Mouse (Mus musculus): ENCODE results near the gene Edaradd.
"Not testable (repeated sequence)": the region's sequence is repeated elsewhere in the genome, so short reads cannot be mapped to it uniquely, and the experiment has no call there.

Edaradd gene

DNA sequence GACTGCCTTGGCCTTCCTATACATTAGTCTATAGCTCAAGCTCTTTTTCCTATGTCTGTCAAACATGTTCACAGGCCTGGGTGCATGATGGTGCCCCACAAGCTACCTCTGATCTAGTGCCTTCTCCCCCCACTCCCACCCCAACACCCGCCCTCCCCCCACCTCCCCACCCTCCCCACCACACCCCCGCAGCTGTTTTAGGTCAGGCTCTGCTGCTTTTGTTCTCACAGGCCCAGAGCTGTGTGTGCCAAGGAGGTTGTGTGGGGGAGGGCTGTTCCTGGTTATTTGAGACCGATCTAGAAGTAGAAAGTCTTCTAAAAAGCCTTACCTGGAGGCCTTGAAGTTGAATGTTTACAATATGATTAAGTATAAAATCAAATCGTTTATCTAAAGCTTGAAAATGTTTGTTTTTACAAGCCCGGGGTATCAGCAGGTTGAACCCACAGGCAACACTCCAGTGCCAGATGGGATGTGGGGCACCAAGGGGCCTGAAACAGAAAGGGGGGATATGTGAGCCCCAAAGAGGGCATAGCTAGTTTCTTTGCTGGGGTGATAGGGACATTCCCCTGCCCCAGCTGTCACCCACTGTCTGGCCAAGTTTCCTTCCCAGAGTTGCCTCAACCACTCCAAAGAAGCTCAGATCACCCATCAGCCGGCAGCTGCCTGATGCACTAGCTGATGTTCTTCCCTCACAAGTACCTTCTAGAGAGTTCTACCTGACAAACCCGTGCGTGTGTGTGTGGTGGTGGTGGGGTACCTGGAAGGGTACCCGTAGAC lies 8.9 kb downstream of the Edaradd start:
- DNase-seq: no peak

DNA sequence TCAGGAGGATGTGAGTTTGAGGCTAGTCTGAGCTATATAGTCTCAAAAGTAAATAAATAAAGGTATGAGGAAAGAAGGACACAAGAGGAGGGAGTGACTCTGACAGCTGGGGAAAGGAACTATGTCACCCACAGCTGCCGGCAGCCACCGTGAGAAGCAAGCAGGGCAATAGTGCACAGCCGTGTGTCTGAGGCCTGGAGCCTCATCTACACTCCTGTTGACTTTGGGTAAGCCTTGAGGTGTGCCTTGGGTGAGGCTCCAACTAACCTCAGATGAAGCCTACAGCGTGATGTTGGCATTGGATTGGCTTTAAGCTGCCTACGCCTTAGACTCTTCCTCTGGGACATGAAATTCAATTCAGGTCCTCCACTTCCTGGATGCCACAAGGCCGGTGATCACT lies 10.2 kb downstream of the Edaradd start:
- DNase-seq: no peak

DNA sequence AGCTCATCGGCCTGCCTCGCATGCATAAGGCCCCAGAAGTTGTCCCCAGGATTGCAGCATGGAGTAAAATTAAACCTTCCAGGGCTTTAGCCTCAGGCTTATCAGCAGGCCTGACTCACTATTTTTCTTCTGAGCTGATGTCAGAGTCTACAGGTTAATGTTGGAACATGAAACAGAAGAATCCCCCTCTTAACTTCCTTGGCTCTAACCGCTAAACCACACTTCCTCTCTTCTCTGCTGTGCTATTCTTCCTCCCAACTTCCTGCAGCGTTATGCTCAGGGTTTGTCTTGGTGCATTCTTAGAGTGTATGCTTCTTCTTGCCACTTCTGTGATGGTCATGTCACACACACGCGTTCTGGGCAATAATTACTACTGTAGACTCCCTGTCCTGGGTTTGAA lies 12.8 kb downstream of the Edaradd start:
- no peak for DNase-seq

DNA sequence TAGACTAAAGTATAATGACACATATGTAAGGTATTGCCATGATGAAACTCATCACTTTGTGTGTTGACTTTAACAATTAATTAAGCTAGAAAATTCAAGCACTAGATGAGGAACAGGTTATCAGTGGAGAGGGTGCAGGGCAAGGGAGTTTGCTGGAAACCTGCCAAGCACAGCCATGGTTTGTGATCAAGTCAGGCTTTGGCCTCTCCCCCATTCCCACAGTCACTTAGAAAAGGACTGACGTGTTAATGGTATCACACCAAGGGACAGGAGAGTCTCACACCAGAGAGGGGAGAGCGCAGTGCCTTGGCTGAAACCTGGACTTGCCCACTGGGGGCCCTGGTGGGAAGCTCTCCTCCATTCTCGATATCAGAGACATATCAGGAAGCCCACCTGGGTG lies 14.9 kb downstream of the Edaradd start:
- DNase-seq: no peak

DNA sequence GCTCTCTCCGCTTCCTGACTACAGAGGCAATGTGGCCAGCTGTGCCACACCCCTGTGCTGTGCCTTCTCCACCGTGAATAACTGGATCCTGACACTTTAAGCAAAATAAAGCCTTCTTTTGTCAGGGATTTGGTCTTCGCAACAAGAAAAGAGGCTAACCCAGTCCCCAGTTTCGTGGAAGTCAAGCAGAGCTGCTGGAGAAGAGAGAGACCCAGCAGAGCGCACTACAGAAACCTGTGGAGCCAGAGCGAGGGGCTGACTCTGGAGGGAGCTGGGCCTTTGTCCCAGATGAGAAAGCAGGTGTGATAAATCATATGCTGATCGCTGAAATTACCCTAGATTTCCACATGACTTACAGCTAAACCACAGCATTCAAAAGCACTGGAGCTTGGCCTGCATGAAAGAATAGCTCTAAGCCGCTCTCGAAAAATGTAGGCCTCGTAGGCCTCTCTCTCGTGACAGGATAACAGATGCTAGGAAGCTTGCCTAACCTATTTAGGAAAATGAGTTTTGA lies 16.9 kb downstream of the Edaradd start:
- no peak for DNase-seq

DNA sequence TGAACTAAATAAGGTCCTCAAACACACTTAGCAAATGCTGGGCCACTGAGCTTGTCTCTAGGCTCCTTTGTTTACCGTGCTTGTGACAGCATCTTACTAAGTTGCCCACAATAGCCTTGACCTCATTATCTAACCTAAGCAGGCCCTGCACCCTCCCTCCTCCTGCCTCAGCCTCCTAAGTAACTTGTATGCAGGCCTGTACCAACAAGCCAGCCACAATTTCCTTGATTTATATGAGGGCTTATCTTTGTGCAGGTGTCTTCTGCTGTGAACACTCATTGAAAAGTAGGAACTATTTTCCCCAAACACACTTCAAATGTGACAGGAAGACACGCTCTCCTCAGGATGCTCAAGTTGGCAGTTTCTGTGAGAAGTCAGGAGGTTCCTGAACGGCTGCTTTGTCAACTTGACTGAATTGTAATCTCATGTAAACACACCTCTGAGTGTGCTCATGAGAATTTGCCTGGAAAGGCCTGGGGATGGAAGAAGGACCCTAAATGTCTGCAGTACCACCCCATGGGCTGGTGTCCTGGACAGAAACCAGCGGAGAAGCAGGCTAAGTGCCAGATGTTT lies 17.5 kb downstream of the Edaradd start:
- DNase-seq: no peak

DNA sequence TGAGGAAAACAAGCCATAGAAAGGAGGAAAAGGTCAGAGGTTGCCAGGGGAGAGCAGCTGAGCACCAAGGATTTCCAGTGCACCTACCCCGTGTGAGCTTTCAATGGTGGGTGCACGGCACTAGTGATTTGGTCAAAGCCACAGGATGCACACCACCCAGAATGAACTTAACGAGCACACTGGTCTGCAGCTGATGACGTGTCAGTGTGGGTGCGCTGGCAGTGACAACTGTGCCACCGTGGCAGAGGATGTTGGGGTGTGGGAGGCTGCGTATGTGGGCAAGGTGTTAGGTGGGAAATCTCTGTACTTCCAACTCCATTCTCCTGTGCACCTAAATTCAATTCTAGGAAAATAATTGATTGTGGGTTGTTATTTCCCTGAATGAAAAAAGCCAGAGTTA lies 21.1 kb downstream of the Edaradd start:
- no peak for DNase-seq

DNA sequence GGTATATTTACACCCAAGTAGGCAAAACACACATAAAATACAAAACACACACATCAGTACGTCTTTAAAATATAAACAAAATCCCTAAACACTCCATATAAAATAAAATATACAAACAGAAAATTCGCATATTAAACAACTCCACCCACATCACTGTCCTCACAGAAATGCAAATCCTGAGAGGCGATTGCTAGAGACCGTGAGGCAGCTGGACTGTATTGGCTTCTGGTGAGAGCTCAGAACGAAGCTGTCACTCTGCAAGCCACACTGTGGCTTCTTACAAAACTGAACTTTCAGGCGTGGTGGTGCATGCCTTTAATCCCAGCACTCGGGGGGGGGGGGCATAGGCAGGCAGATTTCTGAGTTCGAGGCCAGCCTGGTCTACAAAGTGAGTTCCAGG lies 22.4 kb downstream of the Edaradd start:
- no peak for DNase-seq

DNA sequence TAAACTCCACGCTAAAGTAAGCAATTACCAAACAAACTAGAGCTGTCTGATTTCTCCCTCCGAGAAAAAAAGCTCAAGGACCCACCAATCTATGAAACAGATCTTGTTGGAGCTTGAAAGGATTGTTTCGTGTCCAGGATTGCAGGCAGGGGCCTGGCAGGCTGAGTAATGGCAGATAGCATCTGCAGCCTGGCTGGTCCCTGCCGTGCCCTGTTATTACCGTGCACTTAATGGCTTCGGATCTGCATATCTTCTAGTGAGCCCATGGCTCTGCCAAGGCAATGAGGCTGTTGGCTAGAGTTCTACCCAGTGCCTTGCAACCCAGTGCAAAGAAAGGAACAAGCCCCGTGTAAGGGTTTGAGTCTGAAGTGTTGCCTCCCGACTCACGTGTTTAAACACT lies 25.5 kb downstream of the Edaradd start:
- no peak for DNase-seq

DNA sequence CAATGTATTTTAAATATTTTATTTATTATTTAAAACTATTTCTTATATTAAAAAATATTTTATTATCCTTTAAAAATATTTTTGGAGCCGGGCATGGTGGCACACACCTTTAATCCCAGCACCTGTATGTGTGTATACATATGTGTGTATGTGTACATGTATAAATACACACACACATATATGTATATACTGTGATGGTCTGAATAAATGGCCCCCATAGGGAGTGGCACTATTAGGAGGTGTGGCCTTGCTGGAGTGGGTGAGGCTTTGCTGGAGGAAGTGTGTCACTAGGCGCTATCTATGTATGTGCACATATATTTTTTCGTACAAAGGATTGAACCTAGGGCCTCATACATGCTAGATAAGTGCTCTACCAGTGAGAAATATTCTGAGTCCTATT lies 27.7 kb downstream of the Edaradd start:
- no peak for DNase-seq

DNA sequence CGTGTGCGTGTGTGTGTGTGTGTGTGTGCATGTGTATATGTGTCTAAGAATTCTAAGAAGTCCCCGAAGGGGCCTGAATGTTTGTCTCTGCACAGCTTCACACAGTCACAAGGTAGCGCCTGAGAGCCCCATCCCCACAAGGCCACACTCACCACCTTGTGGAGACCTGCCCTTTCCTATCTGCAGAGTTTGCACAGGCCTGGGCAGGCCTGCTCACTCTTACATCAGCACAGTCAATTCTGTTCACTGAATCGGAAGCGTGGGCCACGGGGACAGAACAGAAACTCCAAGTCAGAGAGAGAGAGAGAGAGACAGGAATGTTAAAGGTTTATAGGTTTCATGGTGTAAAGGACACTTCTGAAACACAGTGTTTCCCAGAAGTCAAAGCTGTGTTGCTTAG lies 34.6 kb downstream of the Edaradd start:
- no peak for DNase-seq

DNA sequence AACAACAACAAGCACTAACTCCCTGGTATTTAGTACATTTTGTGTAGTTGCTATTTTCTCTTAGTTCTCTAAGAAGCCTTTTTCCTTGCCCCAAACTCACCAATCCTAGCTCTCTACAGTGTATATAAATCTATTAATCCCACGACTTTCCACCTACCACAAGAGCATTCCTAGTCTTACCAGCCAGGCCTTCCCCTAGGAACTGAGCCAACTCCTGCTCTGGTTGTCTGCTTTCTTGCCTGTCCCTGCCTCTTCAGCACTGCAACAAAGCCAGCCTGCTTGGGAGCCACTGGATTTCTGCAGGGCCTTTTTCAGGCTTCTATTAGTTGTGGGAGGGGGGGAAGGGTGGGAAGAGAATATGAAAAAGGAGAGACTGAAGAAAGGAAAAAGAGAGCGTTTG lies 35.0 kb downstream of the Edaradd start:
- no peak for DNase-seq

DNA sequence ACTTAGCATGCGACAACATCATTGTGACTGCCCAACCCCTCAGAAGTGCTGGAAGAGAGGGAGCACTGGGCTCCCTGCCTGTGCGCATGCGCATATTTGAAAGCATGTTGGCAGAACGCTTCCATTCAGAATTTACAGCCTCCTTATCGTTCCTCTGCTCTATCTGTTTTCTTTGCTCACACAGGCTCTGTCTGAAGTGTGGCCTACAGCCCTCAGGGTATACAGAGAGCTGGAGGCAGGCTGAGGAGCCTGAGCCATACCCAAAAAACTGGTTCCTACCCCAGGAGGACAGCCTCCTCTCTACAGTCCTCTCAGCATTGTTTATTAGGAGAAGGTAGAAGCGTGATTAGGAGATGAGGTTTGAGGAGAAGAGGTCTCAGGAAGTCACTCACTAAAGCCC lies 40.4 kb downstream of the Edaradd start:
- no peak for DNase-seq

DNA sequence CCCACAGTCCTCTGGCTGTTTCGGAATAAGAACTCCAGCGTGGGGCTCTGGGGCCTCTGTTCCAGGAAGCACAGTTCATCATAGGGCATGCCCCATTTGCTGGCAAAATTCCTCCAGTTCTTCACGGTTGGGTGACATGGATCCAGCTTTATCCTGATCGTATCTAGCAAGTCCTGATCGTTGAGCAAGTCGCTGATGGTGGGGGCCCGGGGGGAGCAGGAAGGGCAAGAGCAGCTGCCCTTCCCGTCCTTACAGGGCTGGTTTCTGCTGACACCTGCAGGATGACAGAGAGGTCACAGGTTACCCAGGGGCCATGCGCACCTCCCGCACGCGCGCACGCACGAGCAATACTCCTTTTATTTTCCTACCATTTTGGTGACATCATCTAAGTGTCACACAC lies 41.9 kb downstream of the Edaradd start:
- no peak for DNase-seq

DNA sequence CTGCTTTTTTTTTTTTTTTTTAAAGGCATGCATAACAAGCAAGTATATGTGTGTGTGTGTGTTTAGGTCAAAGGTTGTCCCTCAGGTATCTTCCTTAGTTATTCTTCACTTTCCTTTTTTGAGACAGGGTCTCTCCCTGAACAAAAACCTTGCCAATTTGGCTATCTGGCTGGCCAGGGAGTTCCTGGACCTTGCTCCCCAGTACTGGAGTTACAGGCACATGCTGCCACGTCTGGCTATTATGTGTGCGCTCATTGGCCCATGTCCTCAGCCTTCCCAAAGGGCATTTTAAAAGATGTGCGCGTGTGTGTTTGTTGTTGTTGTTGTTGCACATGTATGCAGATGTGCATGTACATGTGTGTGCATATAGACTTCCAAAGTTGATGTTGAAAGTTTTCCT lies 43.4 kb downstream of the Edaradd start:
- no peak for DNase-seq

DNA sequence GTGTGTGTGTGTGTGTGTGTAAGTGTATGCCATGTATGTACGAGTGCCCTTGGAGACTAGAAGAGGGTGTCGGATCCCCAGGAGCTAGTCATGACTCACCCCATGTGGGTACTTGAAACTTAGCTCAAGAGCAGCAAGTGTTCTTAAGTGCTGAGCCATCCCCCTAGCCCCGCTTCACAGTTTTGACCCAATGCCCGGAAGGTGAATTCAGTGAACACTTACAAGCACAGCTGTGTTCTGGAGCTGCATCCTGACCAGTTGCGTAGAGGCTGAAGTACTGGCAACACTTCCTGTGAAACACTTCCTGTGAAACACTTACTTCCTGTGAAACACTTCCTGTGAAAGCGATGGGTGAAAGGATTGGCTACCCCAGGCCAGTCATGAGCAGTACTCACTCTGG lies 45.0 kb downstream of the Edaradd start:
- DNase-seq: no peak

DNA sequence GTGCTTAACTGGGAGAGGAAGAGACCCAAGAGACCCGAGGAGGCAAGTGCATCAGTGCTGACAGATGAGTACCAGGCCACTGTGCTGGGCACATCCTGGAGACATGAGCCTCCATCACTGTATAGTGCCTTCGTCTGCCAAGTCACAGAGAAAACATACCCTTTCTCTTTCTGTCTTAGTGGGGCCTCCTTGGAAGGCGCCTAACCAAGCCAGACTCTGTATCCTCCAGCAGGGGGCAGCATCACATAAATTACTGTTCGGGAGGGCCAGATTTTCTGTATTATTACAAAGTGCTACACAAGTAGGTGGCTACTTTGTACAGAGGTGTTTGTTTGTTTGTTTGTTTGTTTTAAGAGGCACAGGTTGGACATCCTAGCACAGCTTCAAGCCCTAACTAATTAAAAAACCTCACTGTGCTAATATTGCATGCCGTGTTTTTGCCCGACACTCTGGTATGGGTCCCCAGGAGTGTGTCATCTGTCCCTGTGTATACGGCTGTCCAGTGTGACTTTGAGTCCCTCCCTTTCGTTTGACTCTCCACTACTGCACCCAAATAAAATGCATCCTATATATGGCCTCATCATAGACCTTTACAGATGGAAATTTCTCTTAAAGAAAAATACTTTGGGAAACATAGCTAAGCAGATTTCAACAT lies 46.4 kb downstream of the Edaradd start:
- DNase-seq: peak; percentile 66 to 76

DNA sequence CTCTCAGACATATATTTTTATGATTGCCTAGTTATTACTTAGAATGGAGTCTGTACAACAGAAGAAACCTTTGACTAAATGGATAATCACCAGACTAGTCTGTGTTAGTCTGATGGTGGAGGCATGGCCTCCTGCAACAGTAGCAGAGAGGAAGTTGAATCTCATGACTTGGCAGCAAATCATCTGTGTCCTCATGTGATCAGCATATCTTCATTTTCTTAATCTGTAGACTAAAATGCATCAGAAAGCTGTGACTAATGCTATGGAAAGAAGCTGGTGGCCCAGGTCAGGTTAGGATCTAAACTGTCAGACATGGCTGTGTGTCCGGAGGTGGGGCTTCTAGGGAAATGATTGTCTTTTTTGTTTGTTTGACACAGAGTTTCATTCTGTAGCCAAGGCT lies 51.8 kb downstream of the Edaradd start:
- DNase-seq: no peak

DNA sequence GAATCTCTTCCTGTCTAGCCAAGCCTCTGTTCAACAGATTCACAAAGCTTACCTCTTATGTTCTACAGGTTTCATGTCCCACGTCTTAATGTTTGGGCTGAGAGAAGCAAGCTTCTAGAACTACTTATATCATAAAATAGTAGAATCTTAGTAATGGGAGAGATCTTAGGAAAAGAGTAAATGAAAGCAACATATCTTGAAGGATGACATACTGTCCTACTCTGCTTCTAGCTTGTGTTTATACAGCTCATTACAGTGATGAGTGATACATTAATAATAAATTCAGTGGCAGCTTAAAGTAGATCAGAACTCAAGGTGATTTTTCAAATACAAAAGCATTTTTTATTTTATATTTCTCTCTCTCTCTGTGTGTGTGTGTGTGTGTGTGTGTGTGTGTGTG lies 55.4 kb downstream of the Edaradd start, which contains the start of gene Lgals8:
Gene Lgals8 (minus strand): TSS at position 101 of the 400 bp plus-strand sequence.
- no peak for DNase-seq

DNA sequence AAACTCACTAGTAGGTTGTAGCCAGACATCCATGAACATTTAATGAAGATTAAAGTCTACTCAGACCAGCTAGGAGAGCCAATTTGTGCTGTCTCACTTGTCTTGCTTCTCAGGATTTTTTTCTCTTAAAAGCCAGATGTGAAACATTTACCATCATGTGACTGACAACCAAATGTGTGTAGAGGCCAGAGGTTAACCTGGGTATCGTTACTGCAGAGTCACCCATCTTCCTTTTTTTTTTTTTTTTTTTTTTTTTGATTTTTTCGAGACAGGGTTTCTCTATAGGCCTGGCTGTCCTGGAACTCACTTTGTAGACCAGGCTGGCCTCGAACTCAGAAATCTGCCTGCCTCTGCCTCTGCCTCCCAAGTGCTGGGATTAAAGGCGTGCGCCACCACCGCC lies 56.1 kb downstream of the Edaradd start:
- not testable (repeated sequence) for DNase-seq

DNA sequence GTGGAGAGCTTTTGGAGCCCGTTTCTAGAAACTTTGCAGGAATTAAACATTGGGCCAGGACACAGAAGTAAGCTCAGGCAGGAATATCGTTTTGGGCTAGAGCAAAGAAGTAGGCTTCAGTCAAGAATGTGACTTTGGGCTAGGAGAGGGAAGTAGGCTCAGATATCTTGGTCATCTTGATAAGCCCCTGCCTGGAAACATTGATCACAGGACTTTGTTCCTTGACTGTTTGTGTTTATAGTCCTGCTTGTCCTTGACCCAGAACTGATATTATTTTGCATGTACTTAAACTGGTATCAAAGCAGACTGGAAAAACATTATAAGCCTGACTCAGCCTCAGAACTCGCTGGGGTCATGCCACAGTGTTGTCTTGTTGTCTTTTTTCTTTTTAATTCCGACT lies 57.6 kb downstream of the Edaradd start:
- DNase-seq: no peak

DNA sequence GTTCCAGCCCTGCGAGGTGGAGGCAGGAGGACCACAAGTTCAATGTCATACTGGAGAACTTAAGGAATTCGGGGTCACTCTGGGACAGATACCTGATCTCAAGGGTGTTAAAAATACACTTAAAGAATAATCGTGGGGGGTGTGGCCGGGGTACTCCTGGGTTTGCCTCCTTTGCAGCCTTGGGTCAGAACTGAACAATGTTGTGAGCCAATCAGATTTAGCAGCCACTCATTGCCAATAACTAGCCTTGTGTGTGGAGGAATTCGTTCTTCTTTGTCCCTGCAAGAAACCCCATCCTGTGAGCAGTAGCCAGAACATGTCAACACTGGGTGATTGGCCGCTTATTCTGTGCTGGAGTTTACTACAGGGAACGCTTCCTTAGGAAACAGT lies 58.5 kb downstream of the Edaradd start:
- DNase-seq: no peak

DNA sequence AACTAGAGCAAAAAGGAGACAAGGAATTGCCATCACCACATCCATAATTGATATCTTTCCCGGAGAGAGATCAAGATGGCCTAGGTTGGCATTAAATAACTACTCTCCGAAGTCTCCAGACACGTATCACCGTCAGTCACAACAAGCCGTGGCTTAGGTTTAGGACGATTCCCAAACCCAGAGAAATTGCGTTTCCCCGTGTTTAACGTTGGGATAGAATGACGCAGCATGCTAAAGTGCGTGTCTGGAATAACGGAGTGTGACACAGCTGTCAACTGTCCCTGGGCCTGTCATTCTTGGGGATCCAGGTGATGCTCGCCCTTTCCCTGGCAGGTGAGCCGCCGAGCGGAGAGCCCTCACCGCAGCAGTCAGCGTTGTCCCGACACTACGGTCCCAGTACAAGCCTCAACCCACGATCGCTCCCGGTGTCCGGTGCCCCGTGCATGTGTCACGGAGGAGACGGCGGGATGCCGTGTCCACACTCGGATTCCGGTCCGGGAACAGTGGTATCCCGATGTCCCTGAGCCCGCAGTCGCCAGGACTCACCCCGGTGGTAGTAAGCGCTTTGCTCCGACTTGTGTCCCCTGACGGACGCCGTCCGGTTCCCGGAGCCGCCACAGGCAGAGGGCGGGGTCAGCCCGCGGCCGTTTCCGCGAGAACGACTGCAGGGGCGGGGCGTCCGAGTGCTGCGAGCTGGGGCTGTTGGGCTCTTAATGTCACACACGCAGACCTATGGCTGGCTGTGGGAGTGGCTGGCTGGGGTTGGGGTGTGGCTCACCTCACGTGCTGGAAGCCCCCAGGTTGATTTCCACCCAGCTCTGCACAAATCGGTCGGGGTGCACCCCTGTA lies 59.1 kb downstream of the Edaradd start:
- peak; percentile 94 to 96 for DNase-seq

Data from cerebellum, adult 18-20 months (tissue).